Mouse (Mus musculus): Measurements from ENCODE around the gene Trim8.

- TF ChIP-seq CTCF (IDR thresholded peaks at IDR 0.05; ENCODE audit: low read depth) (no peak), EP300 (IDR thresholded peaks at IDR 0.05; ENCODE audit: low read depth) (no peak)
Observed at GRCm38 (mm10) chr19:46547565-46547964, 46.1 kb downstream of the Trim8 start.

All from liver, postnatal 0 days (tissue).